Mouse (Mus musculus) myocyte (in vitro differentiated cells): Measurements from ENCODE around the gene Ccdc24. TPM values are rescaled to one million over a fixed set of nuclear protein-coding genes. Genes with fewer than 3 reads are reported as not detected.

Source experiments
- H3K27me3 ChIP-seq: one replicate; pipeline ENCODE4 v1.6.1; 2011; ENCODE audit not compliant: control insufficient read depth, insufficient read depth, insufficient read length
- H3K36me3 ChIP-seq: one replicate; pipeline ENCODE4 v1.6.1; 2011; ENCODE audit not compliant: control insufficient read depth, insufficient read depth
- H3K4me2 ChIP-seq: one replicate; pipeline ENCODE4 v1.6.1; 2011; ENCODE audit warnings: low read depth, control low read depth
- H3K4me3 ChIP-seq: one replicate; pipeline ENCODE4 v1.5.1; 2011; ENCODE audit warnings: mild to moderate bottlenecking, control low read depth, moderate library complexity
- H3K79me2 ChIP-seq: one replicate; pipeline ENCODE4 v1.6.1; 2011; ENCODE audit not compliant: control insufficient read depth, insufficient read depth
- H3ac ChIP-seq: one replicate; pipeline ENCODE4 v1.6.1; 2011; ENCODE audit not compliant: control insufficient read depth, insufficient read length
- CEBPB ChIP-seq: IDR thresholded peaks from 2 replicates; pipeline ENCODE4 v1.6.1; 2011; ENCODE audit warnings: mild to moderate bottlenecking, moderate library complexity; ENCODE audit not compliant: poor library complexity, insufficient read depth, severe bottlenecking
- E2F4 ChIP-seq: IDR thresholded peaks from one replicate; pipeline ENCODE4 v1.6.1; 2011; ENCODE audit warnings: mild to moderate bottlenecking, control low read depth, moderate library complexity; ENCODE audit not compliant: insufficient read depth
- MAX ChIP-seq: IDR thresholded peaks from one replicate; pipeline ENCODE4 v1.6.1; 2011; ENCODE audit warnings: low read depth, mild to moderate bottlenecking, control low read depth
- MYOD1 ChIP-seq, 3 experiments: IDR thresholded peaks; one replicate each; pipeline ENCODE4 v1.6.1; 2011; ENCODE audit warnings: control low read depth in 2 of 3, low read depth in 2 of 3, mild to moderate bottlenecking in 2 of 3, moderate library complexity in 1 of 3; ENCODE audit not compliant: insufficient read length in 2 of 3, control insufficient read depth in 1 of 3
- MYOG ChIP-seq, 3 experiments: IDR thresholded peaks; one replicate each; pipeline ENCODE4 v1.6.1; 2011; ENCODE audit warnings: control low read depth in 2 of 3, low read depth in 2 of 3, mild to moderate bottlenecking in 2 of 3; ENCODE audit not compliant: insufficient read length in 2 of 3, control insufficient read depth in 1 of 3, insufficient read depth in 1 of 3
- POLR2A ChIP-seq: IDR thresholded peaks from one replicate; pipeline ENCODE4 v1.6.1; 2011; ENCODE audit warnings: low read depth, mild to moderate bottlenecking, control low read depth, moderate library complexity; ENCODE audit not compliant: insufficient read length
- POLR2AphosphoS2 ChIP-seq: IDR thresholded peaks from one replicate; pipeline ENCODE4 v1.6.1; 2011; ENCODE audit warnings: low read depth, control low read depth; ENCODE audit not compliant: insufficient read length
- REST ChIP-seq: IDR thresholded peaks from one replicate; pipeline ENCODE4 v1.6.1; 2011; ENCODE audit warnings: mild to moderate bottlenecking, control low read depth, moderate library complexity; ENCODE audit not compliant: insufficient read depth, insufficient read length
- SRF ChIP-seq: IDR thresholded peaks from one replicate; pipeline ENCODE4 v1.6.1; 2011; ENCODE audit warnings: low read depth; ENCODE audit not compliant: control insufficient read depth, insufficient read length
- TCF12 ChIP-seq: IDR thresholded peaks from one replicate; pipeline ENCODE4 v1.6.1; 2011; ENCODE audit warnings: mild to moderate bottlenecking, control low read depth; ENCODE audit not compliant: poor library complexity, insufficient read depth, severe bottlenecking
- TCF3 ChIP-seq: IDR thresholded peaks from one replicate; pipeline ENCODE4 v1.6.1; 2011; ENCODE audit warnings: low read depth, control low read depth; ENCODE audit not compliant: insufficient read length
- USF1 ChIP-seq: IDR thresholded peaks from one replicate; pipeline ENCODE4 v1.6.1; 2011; ENCODE audit warnings: low read depth, mild to moderate bottlenecking, control low read depth, moderate library complexity
- polyA plus RNA-seq: library from polyadenylated mRNA; unstranded; fragments of >200 nt; fragmentation: generic; extraction: Trizol; gene quantifications from one replicate; pipeline ENCODE4 v1.2.1, GENCODE M21; 2012; ENCODE audit warnings: missing spikeins

The Ccdc24 gene
- polyA plus RNA-seq, 1 experiment: 1.8 TPM

DNA sequence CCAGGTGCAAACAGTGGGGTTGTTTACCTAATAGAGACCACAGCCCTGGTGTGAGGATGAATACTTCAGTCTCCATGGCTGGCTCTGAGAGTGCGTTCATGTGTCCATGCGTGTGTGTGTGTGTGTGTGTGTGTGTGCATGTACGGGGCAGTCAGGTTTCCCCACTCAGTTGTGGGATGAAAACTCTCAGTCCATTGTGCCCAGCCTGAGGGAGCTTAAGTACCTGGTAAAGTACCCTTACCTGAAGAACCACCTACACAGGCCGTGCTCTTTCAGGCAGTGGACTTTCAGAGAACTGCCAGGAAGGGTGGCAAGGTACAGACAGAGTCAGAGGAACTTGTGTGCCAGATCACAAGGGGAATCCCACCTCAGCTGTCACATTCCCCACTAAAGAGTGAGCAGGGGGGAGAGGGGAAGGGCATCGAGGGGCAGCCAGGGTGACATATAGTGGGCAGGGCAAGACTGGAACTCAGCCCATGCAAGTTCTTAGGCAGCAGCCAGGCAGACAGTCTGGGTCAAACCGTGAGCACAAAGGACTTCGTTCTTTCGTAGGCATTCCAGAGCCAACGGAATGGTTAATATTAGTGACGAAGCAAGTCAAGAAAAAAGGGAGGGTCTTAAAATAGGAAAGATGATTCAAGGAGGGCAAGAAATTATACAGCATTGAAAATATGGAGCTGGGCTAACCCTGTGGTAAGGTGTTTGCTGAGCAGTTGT, 20.0 kb downstream of the Ccdc24 start:
- Histone ChIP-seq H3K4me3 (no peak overlapping the region), H3K4me2 (no peak overlapping the region), H3K79me2 (no peaks in the 10 kb centered on the region), H3K27me3 (no peaks in the 10 kb centered on the region), H3K36me3 (peaks cover 10% of the 10 kb centered on the region), H3ac (no peak overlapping the region)
- TF ChIP-seq TCF12 (no peak), TCF3 (no peak), MYOD1 (IDR thresholded peaks at IDR 0.05; ENCODE audit: control insufficient read depth in 1 of 3, insufficient read length in 2 of 3, low read depth in 2 of 3) (no peak), MAX (no peak), POLR2A (no peak), POLR2AphosphoS2 (no peak), CEBPB (no peak), MYOG (IDR thresholded peaks at IDR 0.05; ENCODE audit: control insufficient read depth in 1 of 3, insufficient read depth in 1 of 3, insufficient read length in 2 of 3, low read depth in 2 of 3) (no peak), SRF (no peak), USF1 (no peak), E2F4 (no peak), REST (no peak)

GRCm38 (mm10) chr4:117850871-117851270, 21.5 kb downstream of the Ccdc24 start:
- TF ChIP-seq CEBPB (no peak), REST (no peak), E2F4 (no peak), TCF3 (no peak), POLR2AphosphoS2 (no peak), MYOG (IDR thresholded peaks at IDR 0.05; ENCODE audit: control insufficient read depth in 1 of 3, insufficient read depth in 1 of 3, insufficient read length in 2 of 3, low read depth in 2 of 3) (no peak), POLR2A (no peak), MAX (no peak), TCF12 (no peak), MYOD1 (IDR thresholded peaks at IDR 0.05; ENCODE audit: control insufficient read depth in 1 of 3, insufficient read length in 2 of 3, low read depth in 2 of 3) (no peak), SRF (no peak), USF1 (no peak)
- no peaks in the 10 kb centered on the region for H3K79me2 ChIP-seq
- no peak overlapping the region for H3K4me2 ChIP-seq
- H3ac ChIP-seq: no peak overlapping the region
- no peak overlapping the region for H3K4me3 ChIP-seq
- peaks cover 14% of the 10 kb centered on the region for H3K36me3 ChIP-seq
- no peaks in the 10 kb centered on the region for H3K27me3 ChIP-seq

GRCm38 (mm10) chr4:117850176-117850575, 22.2 kb downstream of the Ccdc24 start:
- Histone ChIP-seq H3K79me2 (no peaks in the 10 kb centered on the region), H3K36me3 (peaks cover 20% of the 10 kb centered on the region), H3K27me3 (no peaks in the 10 kb centered on the region), H3K4me2 (no peak overlapping the region), H3ac (no peak overlapping the region), H3K4me3 (no peak overlapping the region)
- no peak for TF ChIP-seq TCF3
- no peak for TF ChIP-seq MAX
- TF ChIP-seq MYOG (IDR thresholded peaks at IDR 0.05; ENCODE audit: control insufficient read depth in 1 of 3, insufficient read depth in 1 of 3, insufficient read length in 2 of 3, low read depth in 2 of 3): no peak

GRCm38 (mm10) chr4:117849506-117849905, 22.9 kb downstream of the Ccdc24 start:
- no peak for TF ChIP-seq CEBPB
- TF ChIP-seq SRF: no peak
- no peak for TF ChIP-seq MYOG (IDR thresholded peaks at IDR 0.05; ENCODE audit: control insufficient read depth in 1 of 3, insufficient read depth in 1 of 3, insufficient read length in 2 of 3, low read depth in 2 of 3)
- TF ChIP-seq MYOD1 (IDR thresholded peaks at IDR 0.05; ENCODE audit: control insufficient read depth in 1 of 3, insufficient read length in 2 of 3, low read depth in 2 of 3): no peak
- no peak for TF ChIP-seq REST
- no peak for TF ChIP-seq TCF12
- TF ChIP-seq E2F4: no peak
- TF ChIP-seq POLR2AphosphoS2: no peak
- TF ChIP-seq MAX: no peak
- Histone ChIP-seq H3K79me2 (no peaks in the 10 kb centered on the region), H3ac (no peak overlapping the region), H3K4me3 (no peak overlapping the region), H3K36me3 (peaks cover 26% of the 10 kb centered on the region), H3K4me2 (no peak overlapping the region), H3K27me3 (no peaks in the 10 kb centered on the region)

DNA sequence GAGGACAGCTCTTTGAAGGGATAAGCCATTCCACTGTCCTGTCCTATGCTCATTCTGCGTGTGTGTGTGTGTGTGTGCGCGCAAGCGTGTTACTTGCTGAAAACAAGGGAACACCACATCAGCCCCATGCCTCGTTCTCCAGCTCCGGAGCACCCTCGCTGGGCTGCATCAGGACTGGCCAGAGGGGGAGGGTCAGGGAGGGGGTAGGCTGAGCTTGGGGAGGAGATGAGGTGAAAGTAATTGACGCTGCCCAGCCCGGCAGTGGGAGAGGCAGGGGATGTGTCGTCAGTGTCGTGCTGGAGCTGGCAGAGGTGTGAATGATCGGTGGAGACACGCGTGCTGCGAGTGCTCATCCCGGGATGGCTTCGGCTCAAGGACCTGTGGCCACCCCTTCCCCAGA, 23.3 kb downstream of the Ccdc24 start:
- TF ChIP-seq MYOD1 (IDR thresholded peaks at IDR 0.05; ENCODE audit: control insufficient read depth in 1 of 3, insufficient read length in 2 of 3, low read depth in 2 of 3) (no peak), REST (no peak), SRF (no peak), MYOG (IDR thresholded peaks at IDR 0.05; ENCODE audit: control insufficient read depth in 1 of 3, insufficient read depth in 1 of 3, insufficient read length in 2 of 3, low read depth in 2 of 3) (no peak), POLR2A (no peak), TCF3 (no peak), MAX (no peak), CEBPB (no peak), POLR2AphosphoS2 (no peak), TCF12 (no peak), USF1 (no peak), E2F4 (no peak)
- no peak overlapping the region for H3ac ChIP-seq
- H3K79me2 ChIP-seq: no peaks in the 10 kb centered on the region
- H3K4me2 ChIP-seq: no peak overlapping the region
- no peak overlapping the region for H3K4me3 ChIP-seq
- peaks cover 31% of the 10 kb centered on the region for H3K36me3 ChIP-seq
- H3K27me3 ChIP-seq: no peaks in the 10 kb centered on the region
